Mouse (Mus musculus) heart, postnatal 0 days (tissue): ENCODE results near the gene Nat8f3.
"Not testable (repeated sequence)": the region's sequence is repeated elsewhere in the genome, so short reads cannot be mapped to it uniquely, and the experiment has no call there.

ENCODE experiments used
- CTCF ChIP-seq: IDR thresholded peaks from 2 replicates; pipeline ENCODE4 v1.5.1; 2016; ENCODE audit warnings: antibody characterized with exemption, control low read depth, low read depth
- EP300 ChIP-seq: IDR thresholded peaks from 2 replicates; pipeline ENCODE4 v1.6.1; 2016; ENCODE audit warnings: antibody characterized with exemption, low read depth

- TF ChIP-seq CTCF, EP300: not testable (repeated sequence)
Measured at GRCm38 (mm10) chr6:85709607-85710006, 55.9 kb downstream of the Nat8f3 start.
